Mouse (Mus musculus) gastrocnemius, adult 18-20 months (tissue): ENCODE results near the gene Nrg4. TPM values are rescaled to one million over a fixed set of nuclear protein-coding genes. Genes with fewer than 3 reads are reported as not detected.
"Not testable (repeated sequence)": the region's sequence is repeated elsewhere in the genome, so short reads cannot be mapped to it uniquely, and the experiment has no call there.

Source experiments
- DNase-seq: peaks from one replicate; pipeline ENCODE4 v3.0.0; 2021; ENCODE audit warnings: low spot score
- total RNA-seq, 2 experiments: library from RNA; stranded (reverse); gene quantifications; 2 replicates each; pipeline ENCODE4 v1.2.3; 2021

Gene Nrg4
- total RNA-seq, 2 experiments from 2014 or later = 1.2 to 1.8 TPM

DNA sequence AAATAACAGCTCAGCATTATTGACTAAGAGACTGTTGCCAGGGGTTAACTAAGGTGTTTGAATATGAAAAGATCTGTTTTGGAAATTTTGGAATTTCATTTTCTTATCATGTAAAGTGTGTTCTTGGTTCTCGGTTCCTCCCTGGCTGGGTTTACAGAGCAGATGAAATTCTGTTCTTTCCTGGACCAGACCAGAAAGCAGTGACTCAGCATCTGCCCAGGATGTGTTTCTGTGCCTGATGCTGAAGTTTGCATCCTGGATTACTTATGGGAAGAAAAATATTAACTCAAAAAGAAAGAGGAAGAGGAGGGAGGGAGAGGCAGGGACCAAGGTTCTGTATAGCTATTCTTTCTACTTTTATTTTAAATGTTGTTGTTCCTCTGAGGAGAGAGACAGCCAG, 72.8 kb downstream of the Nrg4 start:
- no peak for DNase-seq

DNA sequence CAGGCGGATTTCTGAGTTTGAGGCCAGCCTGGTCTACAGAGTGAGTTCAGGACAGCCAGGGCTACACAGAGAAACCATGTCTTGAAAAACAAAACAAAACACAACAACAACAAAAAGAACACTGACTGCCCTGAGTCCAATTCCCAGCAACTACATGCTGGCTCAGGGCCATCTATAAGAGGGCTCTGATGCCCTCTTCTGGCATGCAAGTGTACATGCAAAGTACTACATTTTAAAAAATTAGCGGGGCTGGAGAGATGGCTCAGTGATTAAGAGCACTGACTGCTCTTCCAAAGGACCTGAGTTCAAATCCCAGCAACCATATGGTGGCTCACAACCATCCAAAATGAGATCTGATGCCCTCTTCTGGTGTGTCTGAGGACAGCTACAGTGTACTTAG, 74.5 kb downstream of the Nrg4 start:
- not testable (repeated sequence) for DNase-seq

DNA sequence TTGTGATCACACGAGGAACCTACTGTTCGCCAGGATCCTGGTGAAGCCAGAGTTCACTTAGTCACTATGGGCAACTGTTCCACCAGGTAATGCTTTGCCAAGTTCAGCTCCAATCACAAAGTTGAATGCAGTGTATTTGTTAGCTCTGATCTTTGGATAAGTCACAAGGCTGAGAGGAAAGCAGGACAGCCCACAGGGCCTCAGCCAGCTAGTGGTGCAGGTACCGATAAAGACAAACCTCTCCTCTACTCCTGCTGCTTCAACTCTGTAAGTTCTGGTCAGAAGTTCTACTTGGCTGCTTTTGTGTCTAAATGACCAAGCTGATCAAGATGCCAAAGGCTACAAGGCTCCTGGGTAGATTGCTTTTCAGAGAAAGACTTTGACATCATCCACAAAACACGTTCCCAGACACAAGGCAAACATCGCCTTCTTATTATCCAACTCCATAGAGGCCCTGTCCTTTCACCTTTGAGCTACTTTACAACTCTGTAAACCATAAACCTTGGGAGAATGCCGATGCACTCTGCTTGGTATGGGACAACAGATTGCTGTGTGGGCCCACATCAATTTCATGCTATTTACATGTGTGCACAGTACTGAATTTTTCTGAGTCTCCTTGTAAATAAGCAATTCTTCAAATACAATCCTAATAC, 75.9 kb downstream of the Nrg4 start:
- DNase-seq = no peak

DNA sequence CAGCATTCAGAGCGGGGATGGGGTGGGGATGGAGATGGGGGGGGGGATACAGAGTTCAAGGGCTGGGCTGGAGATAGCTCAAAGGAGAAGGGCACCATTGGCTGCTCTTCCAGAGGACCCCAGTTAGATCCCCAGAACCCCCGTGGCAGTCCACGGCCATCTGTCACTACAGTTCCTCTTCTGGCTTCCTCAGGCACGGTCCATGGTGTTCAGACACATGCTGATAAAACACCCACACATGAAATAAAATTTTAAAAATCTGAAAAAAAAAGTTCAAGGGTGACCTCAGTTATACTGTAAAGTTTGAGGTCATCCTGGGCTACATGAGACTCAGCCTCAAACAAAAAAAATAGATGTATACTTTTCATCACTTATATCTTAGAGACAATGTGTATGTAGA, 78.2 kb downstream of the Nrg4 start:
- DNase-seq = no peak

DNA sequence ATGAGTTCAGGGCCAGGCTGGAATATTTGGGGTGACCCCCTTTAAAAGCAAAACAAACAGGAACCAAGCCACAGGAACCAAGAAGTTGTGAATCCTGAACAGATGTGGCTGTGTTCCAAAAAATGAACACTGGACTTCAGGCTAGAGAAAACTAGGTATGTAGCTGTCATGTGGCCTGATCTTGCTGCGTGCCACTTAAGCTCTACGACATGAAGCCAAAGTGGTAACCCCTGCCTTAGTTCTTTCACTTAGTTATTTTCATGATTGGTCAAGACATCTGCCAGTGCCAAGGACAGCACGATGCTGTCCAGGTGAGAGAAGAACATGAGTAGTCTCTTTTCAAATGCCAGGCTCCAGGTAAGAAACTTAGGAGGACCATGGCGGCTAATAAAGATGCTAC, 79.7 kb downstream of the Nrg4 start:
- DNase-seq = no peak

DNA sequence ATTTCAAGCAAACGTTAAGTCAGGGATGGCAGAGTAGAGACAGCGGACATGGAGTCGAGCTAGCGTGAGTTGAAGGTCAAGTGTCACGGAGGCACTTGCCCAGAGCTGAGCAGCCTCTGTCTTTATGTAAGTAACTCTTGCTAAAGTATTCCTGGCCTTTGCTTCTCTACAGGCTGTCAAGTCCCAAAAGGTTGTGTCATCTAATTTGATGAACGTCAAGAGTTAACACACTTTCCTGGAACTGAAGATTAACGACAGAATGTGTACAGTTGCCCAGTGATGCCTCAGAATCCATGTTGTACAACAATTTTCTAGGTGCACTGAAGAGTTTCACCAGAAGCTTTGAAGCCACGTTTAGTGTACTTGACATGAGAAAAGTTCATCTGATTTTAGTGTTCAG, 80.2 kb downstream of the Nrg4 start:
- no peak for DNase-seq

DNA sequence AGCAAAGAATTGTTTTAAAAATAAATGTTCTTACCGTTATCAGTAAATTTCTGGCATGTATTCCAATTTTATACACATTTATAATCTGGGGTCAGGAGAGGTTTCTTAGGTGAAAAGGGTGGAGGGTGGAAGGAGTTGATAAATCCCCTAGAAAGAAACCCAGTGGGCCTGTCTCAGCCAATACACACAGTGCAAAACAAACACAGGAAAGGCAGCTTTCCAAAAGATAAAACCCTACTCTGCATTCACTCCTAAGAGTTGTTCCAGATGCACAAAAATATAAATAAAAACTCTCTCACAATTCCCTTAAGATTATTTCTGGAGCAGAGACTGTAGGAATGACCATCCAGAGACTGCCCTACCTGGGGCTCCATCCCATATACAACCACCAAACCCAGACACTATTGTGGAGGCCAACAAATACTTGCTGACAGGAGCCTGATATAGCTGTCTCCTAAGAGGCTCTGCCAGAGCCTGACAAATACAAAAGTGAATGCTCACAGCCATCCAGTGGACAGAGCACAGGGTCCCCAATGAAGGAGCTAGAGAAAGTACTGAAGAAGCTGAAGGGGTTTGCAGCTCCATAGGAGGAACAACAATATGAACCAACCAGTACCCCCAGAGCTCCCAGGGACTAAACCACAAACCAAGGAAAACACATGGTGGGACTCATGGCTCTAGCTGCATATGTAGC, 81.4 kb downstream of the Nrg4 start:
- DNase-seq = not testable (repeated sequence)

DNA sequence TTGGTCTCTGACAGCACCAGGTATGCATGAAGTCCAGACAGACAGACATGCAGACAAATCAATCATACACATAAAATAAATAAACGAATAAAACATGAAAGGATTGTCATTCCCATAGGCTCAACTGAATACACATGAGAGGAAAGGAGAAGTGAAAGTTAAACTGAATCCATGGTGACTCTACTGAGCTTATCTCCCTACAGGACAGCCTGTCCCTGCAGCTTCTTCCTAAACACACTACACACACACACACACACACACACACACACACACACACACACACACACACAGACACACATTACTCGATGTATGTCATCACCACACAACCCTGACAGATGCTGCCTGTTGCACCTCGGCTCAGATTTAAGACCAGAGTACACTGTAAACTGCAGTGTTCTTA, 82.6 kb downstream of the Nrg4 start:
- DNase-seq = no peak

DNA sequence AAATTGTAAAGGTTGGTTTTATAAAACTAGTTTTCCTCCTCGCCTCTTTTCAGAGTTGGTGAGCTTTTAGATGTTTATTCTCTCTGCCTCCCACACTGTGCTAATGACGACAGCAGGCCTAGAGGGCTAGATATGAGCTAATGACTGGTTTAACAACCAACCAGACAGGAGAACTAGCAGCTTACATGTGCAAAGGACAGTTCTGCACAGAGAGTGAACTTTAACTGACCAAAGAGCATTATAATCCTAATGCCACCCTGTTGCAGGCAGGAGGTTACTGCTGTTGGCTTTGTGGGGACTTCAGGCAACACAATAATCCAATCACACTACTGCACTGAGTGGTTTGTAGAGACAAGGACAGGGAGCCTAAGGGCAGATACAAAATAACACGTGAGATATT, 83.4 kb downstream of the Nrg4 start:
- no peak for DNase-seq

DNA sequence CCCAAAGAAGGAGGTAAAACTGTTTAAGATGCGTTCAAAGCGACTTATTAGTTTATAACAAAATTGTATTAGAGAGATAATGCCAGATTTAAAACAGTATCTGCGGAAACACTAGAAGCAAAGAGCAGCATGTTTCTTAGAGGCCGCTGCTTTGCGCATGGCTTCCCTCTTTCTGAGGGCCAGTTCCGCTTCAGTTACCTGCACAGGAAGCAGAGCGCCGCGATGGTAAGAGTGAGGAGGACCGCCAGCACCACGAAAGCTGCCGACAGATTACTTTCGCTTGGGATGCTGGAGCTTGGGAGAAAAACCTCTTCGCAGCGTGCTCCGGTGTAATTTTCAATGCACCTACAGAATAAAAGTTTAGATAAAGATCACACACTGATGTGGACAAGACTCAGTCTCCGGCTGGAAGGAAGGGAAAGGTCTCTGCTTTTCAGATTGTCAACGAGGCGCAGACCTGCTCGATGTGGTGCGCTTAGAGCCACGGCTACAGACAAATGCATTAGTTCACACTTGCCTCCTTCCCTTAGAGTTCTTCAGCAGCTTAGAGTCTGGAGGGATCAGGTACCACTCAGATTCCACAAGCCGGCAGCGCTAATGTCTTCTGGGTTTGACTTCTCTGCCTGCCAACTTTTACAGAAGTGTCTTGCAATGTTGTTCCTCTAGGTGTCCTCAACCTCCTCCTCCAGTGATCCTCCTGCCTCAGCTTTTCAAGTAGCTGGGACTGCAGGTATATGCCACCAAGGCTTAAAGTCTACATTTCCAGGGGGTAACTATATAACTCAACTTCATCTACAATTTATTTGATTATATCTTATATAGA, 84.6 kb downstream of the Nrg4 start:
- DNase-seq = no peak

DNA sequence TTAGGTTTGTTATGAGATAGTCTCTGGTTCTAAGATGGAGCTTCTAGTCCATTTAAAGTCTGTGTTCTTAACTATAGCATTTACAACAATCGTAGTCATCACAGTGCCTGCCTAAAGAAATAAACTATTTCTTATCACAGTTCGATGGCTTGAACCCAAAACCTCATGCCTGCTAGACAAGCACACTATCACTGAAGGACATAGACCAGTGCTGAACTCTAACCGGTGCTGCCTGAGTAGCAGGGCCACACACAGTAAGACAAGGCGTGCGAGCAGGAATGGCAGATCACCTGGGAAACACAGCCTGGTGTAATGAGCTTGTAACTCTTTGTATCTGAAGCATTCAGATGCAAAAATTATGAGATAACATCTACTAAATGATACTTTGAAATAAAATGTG, 85.8 kb downstream of the Nrg4 start:
- DNase-seq = no peak

DNA sequence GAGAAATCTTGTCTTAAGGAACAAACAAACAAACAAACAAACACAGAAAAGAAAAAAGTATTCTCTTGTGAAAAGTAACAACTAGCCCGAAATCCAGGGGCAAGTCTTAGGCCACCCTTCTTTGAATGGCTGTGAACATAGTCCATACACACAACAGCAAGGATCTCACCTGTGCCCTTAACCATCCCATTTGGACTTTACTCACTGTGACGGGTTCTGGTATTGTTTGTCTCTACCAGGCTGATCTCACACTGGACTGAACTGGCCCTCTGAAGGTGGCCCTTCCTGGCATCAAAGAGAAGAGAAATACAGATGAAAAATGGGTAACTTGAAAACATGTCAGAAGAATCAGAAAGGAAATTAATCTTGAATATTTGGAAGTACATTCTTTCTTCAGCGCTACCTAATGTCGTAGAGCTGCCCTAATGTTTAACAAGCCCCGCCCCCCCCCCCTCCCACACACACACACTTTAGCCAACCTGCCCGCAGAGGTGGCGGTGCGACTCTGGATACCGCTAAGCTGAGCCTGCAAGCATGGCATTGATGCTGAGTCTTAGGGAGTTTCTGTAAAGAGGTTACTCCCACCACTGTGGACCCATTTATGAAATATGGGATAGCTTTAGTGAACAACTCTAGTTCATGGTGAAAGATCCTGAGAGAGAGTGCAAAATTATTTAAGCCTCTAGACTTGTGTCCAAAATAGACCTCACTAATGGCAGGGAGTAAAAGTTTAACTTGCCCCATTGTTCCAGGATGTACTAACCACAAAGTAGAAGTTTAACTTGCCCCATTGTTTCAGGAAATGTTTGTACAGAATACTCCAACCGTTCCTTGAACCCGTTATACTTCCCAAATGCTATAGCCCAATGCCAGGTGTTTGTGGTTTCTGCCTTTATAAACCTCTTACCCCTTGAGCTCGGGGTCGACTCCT, 90.1 kb downstream of the Nrg4 start:
- no peak for DNase-seq

DNA sequence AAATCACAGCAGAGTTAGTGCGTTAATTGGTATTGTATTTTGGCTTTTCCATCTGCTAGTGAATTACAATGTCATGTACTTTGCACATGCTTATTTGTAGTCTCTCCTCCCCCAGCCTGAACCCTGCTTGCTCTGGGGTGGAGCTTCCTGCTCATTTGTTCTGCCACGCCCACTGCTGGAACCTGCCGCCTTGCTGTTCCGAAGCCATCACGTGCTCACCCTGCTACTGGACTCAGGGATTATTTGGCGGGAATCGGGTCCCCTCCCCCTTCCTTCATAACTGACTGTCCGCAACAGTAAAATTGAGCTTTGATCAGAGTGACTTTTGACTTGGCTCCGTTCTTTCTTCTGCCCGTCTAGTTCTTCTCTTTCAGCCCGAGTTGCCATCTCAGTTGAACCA, 93.6 kb downstream of the Nrg4 start:
- DNase-seq = not testable (repeated sequence)

DNA sequence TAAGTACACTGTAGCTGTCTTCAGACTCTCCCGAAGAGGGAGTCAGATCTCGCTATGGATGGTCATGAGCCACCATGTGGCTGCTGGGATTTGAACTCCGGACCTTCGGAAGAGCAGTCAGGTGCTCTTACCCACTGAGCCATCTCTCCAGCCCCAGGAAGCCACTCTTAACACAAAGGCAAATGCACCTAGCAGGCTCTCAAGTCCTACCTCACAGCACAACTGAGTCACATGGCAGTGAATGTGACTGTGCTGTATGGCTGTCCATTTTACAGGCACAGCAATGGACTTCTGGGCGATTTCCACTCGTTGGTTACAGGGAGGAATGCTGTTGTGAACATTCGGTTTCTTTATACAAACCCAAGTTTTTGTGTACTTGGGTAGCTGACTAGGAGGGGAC, 94.1 kb downstream of the Nrg4 start:
- DNase-seq = no peak

DNA sequence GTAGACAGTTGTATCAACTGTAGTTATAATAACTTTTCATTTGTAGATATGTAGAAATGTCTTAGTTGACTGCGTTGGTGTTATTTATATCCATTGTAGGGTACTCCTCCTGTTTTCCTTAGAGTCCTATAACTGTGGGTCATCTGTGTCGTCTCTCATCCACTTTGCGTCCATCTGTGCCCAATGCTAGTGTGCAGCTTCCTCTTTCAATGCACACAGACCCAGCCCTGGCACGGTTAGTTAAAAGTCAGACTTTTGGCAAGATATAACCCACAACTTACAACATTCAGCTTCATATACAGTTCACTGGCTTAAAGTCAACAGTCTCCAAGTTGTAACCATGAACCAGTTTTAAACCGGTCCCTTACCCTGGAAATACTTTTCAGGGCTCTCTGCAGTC, 94.5 kb downstream of the Nrg4 start:
- no peak for DNase-seq

DNA sequence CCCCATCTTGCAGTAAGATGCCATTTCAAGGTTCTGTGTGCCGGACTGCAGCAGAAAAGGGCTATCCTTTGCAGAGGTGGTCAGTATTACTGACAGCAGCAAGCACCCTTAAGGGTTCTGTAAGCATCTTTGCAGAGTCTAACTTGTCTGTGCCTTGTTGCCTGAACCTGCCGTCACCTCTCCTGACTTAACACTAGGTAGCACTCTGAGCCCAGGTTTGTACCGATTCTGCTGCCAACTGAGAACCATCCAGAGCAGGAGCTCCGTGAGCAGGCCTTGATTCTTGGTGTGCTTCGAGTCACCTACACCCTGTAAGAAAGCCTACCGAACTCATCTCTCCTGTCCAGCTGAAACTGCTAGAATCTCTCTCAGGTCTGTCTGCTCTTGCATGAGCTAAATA, 95.1 kb downstream of the Nrg4 start:
- DNase-seq = no peak

DNA sequence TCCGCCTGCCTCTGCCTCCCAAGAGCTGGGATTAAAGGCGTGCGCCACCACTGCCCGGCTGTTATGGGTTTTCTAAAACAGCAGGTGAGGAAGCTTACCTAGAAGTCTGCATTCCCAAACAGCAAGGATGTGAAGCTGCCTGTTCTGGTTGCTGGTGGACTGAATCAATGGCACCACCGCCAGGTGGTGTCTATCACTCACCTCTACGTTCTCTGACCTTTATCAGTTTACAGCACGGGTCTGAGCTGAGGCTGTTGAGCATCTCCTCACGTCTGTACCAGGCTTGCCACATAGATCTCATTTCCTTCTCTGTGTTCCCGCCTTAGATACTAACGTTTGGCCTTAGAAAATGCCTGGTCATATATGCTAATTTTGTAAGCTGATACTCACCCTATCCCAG, 97.6 kb downstream of the Nrg4 start:
- no peak for DNase-seq

DNA sequence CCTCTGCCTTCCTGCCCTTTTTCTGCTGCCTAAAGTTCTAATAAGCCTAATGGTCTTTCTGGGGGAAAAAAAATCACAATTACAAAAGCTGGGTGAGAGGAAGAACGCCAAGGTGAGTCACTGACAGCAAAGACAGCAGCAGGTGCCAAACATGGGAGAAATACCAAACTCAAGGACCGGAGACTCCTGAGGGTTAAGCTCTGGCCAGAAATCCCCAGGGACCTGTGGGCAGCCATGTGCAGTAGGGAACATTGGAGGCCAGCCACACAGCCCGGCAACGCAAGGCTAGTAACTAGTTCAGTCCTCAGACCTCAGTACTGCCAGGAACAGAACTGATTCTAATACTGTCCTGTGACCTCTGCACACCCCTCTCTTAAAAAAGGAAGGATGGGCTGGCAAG, 98.5 kb downstream of the Nrg4 start:
- DNase-seq = no peak

DNA sequence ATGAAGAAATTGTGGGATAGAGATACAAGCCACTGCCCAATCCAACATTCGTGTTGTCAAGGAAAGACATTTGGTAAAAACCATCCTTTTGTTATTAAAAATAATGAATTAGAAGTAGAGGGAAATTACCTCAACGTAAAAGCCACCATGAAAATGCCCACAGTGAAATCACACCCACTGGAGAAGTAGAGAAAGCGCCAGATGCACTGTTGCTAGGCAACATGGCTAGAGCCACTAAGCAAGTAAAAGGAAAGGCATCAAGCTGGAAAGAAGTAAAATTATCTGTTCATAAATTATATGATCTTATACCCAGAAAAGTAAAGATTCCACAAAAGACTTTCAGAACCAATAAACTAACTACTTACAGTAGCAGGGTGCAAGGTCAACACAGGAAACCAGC, 100.4 kb downstream of the Nrg4 start:
- DNase-seq = no peak

DNA sequence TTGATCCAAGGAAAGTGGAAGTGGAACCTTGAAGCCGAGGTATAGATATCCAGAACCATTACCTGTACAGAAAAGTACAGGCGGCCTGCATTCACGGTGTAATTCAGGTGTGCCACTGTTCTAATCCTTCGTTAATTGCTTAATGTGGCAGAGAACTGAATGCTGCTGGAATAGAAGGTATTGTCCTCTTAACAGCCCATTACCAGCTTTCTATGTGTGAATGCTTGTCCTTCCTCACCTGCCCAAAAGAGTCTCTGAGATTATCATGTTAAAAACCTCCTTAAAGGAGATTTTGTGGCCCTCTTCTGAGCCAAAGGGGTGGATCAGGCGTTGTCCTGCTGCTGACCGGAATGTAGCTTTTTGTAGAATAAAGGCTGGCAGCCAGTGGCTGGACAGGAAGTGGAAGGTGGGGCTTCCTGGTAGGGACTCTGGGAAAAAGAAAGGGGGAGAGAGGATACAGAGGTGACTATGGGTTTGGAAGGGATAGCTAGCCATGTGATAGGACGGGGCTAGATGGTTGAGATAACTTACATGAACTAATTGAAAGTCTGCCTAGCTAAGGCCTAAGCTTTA, 101.4 kb downstream of the Nrg4 start:
- DNase-seq = no peak

DNA sequence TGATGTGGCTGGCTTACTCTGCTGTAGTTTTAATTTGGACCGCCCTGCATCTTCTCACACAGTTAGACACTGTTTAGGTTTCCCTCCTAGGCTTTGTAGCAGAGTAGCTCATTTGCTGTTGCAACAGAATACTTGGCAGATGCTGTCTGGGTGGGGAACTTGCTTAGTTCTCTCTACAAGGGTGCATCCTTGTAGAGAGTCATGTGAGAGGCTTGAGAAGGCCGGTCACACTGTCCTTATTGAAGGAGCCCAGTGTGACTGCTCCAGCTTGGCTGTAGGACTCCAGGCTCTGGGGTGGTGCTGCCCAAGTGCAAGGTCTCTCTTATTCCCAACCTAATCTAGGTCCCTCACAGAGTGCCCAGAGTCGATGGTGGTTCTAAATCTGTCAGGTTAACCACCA, 109.3 kb downstream of the Nrg4 start:
- DNase-seq = no peak
